Mouse (Mus musculus) right cerebral cortex, postnatal 10 days (tissue): ENCODE measurements around the gene Clip1.

Experiments
- DNase-seq, 2 experiments: peaks; one replicate each; pipeline ENCODE4 v3.0.0; 2021; ENCODE audit warnings: low spot score in 2 of 2

The Clip1 gene

DNA sequence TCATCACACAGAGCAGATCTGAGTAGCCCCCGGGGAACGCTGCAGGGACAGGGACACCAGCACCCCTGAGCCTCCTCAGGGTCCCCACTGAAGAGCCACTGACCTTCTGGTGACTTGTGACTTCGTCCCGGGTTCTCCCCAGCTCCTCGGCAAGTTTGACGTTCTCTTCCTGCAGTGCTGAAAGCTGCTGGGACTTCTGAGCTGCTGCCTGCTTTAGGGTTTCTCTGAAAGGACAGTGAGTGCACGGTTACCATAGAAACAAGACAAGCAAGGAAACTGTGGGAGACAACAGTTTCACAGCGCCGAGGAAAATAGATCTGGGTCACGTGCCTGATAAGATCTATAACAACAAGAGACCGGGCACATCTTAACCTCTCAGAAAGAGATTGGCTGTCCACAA lies 80.9 kb downstream of the Clip1 start:
- DNase-seq = peak; percentile 68 to 86

GRCm38 (mm10) chr5:123602174-123602573 lies 82.2 kb downstream of the Clip1 start:
- no peak for DNase-seq

- DNase-seq = peak in 1 of 2 experiments; percentile 18
These were observed 85.1 kb downstream of the Clip1 start for GRCm38 (mm10) chr5:123599319-123599718.

- DNase-seq = no peak
These were observed 90.7 kb downstream of the Clip1 start for GRCm38 (mm10) chr5:123593622-123594280.

DNA sequence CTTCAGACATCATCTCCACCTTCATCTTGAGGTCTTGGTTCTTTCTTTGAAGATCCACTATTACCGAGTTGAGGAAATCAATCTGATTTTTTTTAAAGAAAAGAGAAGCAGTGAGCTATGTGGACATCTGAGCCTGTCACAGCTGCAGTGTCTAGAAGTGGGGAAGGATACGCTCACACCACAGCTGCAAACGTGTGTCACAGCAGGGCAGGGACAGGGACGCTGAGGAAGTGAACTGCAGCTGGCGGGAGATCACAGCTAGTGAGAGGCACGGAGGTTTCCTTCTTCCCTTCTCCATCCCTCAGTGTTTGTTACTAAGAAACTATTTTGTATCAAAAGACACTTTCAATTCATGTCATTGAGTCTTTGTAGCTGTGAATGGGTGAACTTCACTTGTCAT lies 104.4 kb downstream of the Clip1 start:
- no peak for DNase-seq

DNA sequence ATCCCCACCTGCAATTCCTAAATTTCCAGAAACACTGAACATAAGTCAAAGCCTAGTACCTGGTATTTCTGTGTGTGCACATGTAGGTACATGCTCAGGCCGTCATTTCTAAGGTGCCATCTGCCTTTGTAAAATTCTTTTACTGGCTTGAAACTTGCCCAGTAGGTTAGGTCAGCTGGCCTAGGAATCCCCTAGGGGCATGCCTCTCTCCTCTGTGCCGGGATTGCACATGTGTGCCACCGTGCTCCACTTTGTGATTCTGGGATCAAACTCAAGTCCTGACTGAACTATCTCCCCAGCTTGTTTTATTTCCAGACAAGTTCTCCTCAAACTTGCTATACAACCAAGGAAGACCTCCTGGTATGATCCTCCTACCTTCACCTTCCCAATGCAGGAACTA lies 107.7 kb downstream of the Clip1 start:
- DNase-seq = no peak

GRCm38 (mm10) chr5:123573362-123573761 lies 111.1 kb downstream of the Clip1 start:
- no peak for DNase-seq

DNA sequence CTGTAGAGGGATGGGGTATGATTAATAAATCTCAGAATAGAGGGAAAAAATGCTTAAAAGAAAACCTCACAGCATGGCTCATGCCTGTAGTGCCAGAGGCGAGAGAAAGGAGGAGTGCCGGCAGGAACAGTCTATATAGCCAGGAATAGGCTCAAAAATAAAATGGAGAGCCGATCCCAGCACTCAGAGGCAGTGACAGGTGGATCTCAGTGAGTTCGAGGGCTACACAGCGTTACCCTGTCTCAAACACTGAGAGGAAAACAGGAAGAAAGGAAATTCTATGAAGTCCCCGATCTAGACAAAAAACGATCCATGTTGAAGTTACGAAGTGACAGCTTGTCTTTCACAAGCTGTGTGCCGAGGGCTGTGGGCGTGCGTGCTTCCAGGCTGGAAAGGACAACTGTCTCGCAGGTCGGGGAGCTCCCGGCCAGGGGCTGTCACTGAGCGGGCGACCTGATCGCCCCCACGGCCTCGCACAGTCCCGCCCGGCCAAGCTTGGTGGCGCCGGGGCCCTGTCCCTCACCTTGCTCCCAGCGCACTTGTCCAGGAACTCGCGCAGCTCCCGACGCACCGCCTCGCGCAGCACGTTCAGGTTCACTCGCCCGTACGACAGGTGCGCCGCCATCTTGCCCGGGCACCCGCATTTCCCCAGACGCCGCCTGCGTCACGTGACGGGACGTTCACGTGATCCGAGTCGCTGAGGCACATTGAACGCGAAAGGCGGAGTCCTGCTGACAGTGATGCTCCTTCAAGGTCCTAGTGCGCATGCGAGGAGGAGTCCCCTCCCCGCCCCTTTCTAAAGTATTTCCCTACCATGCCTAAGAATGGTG lies 111.8 kb downstream of the Clip1 start, which contains the start of gene Vps33a:
Vps33a (minus strand) TSS at position 682 of the 830 bp plus-strand sequence.
- peak; percentile 99 for DNase-seq

GRCm38 (mm10) chr5:123561128-123561527 lies 123.3 kb downstream of the Clip1 start:
- peak in 1 of 2 experiments; percentile 15 for DNase-seq

DNA sequence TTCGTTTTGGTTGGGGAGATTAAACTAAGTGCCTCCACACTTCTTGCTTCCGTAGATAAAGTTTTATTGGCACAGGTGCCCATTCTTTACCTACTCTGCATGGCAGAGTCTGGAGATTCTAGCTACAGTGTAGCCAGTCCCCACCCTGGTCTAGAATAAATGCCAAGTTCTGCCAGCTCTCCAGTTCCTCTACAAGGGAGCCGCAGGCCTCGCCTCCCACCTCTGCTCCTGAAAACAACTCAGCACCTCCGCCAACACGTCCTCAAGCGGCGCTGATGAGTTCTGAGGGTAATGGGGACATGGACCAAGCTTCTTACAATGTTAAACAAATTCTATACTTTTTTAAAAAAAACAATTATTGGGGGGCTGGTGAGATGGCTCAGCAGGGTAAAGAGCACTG lies 124.8 kb downstream of the Clip1 start:
- DNase-seq = peak in 1 of 2 experiments; percentile 18

- peak; percentile 77 to 84 for DNase-seq
These were observed 128.0 kb downstream of the Clip1 start for GRCm38 (mm10) chr5:123556451-123556850.

- peak in 1 of 2 experiments; percentile 15 for DNase-seq
These were observed 128.7 kb downstream of the Clip1 start for GRCm38 (mm10) chr5:123555693-123556092.

- no peak for DNase-seq
These were observed 150.6 kb downstream of the Clip1 start for GRCm38 (mm10) chr5:123533801-123534200.

DNA sequence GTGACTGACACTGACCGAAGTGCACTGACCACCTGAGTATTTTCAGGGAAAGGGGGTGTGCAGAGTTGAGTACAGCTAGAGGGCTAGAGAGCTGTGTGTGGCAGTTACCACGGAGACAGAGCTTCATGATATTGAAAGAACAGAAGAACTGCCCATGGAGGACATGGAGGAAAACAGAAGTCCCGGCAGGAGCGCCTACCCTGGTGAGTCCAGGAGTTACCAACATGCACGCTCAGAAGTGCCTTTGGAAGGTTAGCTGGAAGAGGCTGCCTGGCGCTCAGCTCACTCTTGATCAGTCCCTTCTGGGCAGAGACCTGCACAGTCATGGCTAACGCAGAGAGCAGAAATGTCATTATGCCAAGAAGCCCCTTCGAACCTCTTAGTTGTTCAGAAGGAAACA lies 154.4 kb downstream of the Clip1 start:
- peak; percentile 15 to 20 for DNase-seq

DNA sequence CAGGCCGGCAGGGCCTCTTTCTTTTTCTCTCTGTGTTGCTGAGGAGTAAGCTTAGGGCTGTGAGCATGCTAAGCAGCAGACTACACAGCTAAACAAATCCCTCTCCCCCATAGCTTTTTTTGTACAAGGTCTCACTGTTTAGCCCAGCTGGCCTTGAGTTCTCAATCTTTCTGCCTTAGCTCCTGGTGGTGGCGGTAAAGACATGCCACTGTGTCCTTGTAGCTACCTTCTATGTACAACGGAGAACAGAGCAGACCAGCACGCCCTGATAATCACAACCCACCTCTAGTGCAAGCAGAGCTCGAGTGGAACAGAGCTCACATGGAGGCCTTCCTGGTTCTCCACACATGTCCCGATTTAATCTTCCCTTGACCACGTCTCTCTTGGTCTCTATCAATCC lies 155.8 kb downstream of the Clip1 start:
- peak; percentile 18 to 27 for DNase-seq
